Mouse (Mus musculus): ENCODE data around the gene Olfr187. TPM values are rescaled to one million over a fixed set of nuclear protein-coding genes. Genes with fewer than 3 reads are reported as not detected.
"Not testable (repeated sequence)": the region's sequence is repeated elsewhere in the genome, so short reads cannot be mapped to it uniquely, and the experiment has no call there.

Gene Olfr187
- not detected in 2 replicates for polyA plus RNA-seq (2015; fragmentation: Nextera tagmentation; extraction: Ambion mirVana)

DNA sequence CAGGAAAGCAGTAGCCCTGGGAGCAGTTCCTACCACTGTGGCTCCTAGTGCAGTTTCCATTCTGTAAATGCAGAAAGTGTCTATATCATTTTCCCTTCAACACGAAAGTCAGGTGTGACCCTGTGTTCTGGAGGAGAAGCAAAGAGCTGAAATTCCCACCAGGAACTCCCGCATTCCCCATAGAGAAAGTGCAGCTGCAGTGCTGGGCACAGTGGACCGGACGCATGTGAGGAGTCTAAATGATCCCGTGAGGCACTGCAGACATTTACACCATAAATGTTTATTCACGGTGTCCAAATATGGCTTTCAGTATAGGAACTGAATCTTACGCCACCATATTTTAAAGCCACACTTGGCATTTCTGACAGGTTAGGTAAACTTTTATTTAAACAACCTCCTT lies at the start of gene Olfr187:
TSS of gene Olfr187 (minus strand) at position 58 of the 400 bp plus-strand sequence.
- no peak within 1 kb of the TSS for H3K9ac ChIP-seq (replicated peaks; ENCODE audit: low read depth, low read length)
- H3K36me3 ChIP-seq (ENCODE audit: control insufficient read depth, insufficient read depth) = no peaks in the 10 kb centered on the region
- no peak for ATAC-seq
- no peak within 1 kb of the TSS for H3K4me2 ChIP-seq (ENCODE audit: low read length)
- H3K4me1 ChIP-seq (replicated peaks; ENCODE audit: control insufficient read depth, insufficient read depth, low read length) = no peaks in the 10 kb centered on the region
- no peaks in the 10 kb centered on the region for H3K9me3 ChIP-seq (ENCODE audit: control insufficient read depth, low read length)
- WGBS = 91% methylated on average over 7 of the region's 7 CpGs
- no peak within 1 kb of the TSS for H3K4me3 ChIP-seq (replicated peaks; ENCODE audit: low read length)
- no peak within 1 kb of the TSS for H3K27ac ChIP-seq (ENCODE audit: low read length)
- H3K27me3 ChIP-seq (replicated peaks; ENCODE audit: control insufficient read depth, insufficient read depth, low read length) = no peaks in the 10 kb centered on the region

GRCm38 (mm10) chr16:59081113-59081512 lies 41.5 kb upstream of the Olfr187 start:
- H3K36me3 ChIP-seq (ENCODE audit: control insufficient read depth, insufficient read depth); H3K4me2 ChIP-seq (ENCODE audit: low read length); ATAC-seq; H3K4me1 ChIP-seq (replicated peaks; ENCODE audit: control insufficient read depth, insufficient read depth, low read length); H3K4me3 ChIP-seq (replicated peaks; ENCODE audit: low read length); H3K9ac ChIP-seq (replicated peaks; ENCODE audit: low read depth, low read length); H3K27me3 ChIP-seq (replicated peaks; ENCODE audit: control insufficient read depth, insufficient read depth, low read length); H3K9me3 ChIP-seq (ENCODE audit: control insufficient read depth, low read length); H3K27ac ChIP-seq (ENCODE audit: low read length): not testable (repeated sequence)
- 90% methylated on average over 2 of the region's 2 CpGs for WGBS

DNA sequence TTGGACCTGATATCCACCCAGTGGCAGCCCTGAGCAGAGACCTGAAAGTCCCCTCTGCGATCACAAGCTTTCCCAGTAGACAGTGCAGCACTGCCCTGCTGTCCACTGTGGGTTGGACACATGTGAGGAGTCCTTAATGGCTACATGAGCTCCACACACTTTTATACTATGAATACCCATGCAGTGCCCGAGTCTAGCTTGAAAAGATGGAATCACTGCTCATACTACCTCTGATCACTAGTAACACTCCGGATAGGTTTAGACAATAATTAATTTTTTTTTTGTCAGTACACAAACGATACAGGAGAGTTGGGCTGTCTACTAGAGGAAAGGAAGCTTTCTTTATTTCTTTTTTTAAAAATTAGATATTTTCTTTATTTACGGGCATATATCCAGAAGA lies 38.3 kb upstream of the Olfr187 start, which contains the start of gene Olfr190:
TSS of gene Olfr190 (minus strand) at position 101 of the 400 bp plus-strand sequence.
- Histone ChIP-seq H3K36me3 (ENCODE audit: control insufficient read depth, insufficient read depth) (no peaks in the 10 kb centered on the region), H3K4me3 (replicated peaks; ENCODE audit: low read length) (no peak within 1 kb of the TSS), H3K9me3 (ENCODE audit: control insufficient read depth, low read length) (no peaks in the 10 kb centered on the region), H3K27me3 (replicated peaks; ENCODE audit: control insufficient read depth, insufficient read depth, low read length) (no peaks in the 10 kb centered on the region), H3K27ac (ENCODE audit: low read length) (no peak within 1 kb of the TSS), H3K4me1 (replicated peaks; ENCODE audit: control insufficient read depth, insufficient read depth, low read length) (no peaks in the 10 kb centered on the region), H3K4me2 (ENCODE audit: low read length) (no peak within 1 kb of the TSS), H3K9ac (replicated peaks; ENCODE audit: low read depth, low read length) (no peak within 1 kb of the TSS)
- no peak for ATAC-seq
- 88% methylated on average over 5 of the region's 5 CpGs for WGBS

GRCm38 (mm10) chr16:59073520-59073919 lies 34.0 kb upstream of the Olfr187 start:
- Histone ChIP-seq H3K9me3 (ENCODE audit: control insufficient read depth, low read length) (no peaks in the 10 kb centered on the region), H3K36me3 (ENCODE audit: control insufficient read depth, insufficient read depth) (no peaks in the 10 kb centered on the region), H3K4me1 (replicated peaks; ENCODE audit: control insufficient read depth, insufficient read depth, low read length) (no peaks in the 10 kb centered on the region), H3K4me3 (replicated peaks; ENCODE audit: low read length) (no peak overlapping the region), H3K27me3 (replicated peaks; ENCODE audit: control insufficient read depth, insufficient read depth, low read length) (no peaks in the 10 kb centered on the region), H3K27ac (ENCODE audit: low read length) (no peak overlapping the region), H3K9ac (replicated peaks; ENCODE audit: low read depth, low read length) (no peak overlapping the region), H3K4me2 (ENCODE audit: low read length) (no peak overlapping the region)
- WGBS = 88% methylated on average over 1 of the region's 1 CpGs
- ATAC-seq = no peak

- Histone ChIP-seq H3K27me3 (replicated peaks; ENCODE audit: control insufficient read depth, insufficient read depth, low read length) (no peaks in the 10 kb centered on the region), H3K36me3 (ENCODE audit: control insufficient read depth, insufficient read depth) (no peaks in the 10 kb centered on the region), H3K27ac (ENCODE audit: low read length) (no peak overlapping the region), H3K9me3 (ENCODE audit: control insufficient read depth, low read length) (no peaks in the 10 kb centered on the region), H3K4me1 (replicated peaks; ENCODE audit: control insufficient read depth, insufficient read depth, low read length) (no peaks in the 10 kb centered on the region), H3K9ac (replicated peaks; ENCODE audit: low read depth, low read length) (no peak overlapping the region), H3K4me2 (ENCODE audit: low read length) (no peak overlapping the region), H3K4me3 (replicated peaks; ENCODE audit: low read length) (no peak overlapping the region)
- ATAC-seq = no peak
Measured at GRCm38 (mm10) chr16:59071755-59072154, 32.2 kb upstream of the Olfr187 start.

DNA sequence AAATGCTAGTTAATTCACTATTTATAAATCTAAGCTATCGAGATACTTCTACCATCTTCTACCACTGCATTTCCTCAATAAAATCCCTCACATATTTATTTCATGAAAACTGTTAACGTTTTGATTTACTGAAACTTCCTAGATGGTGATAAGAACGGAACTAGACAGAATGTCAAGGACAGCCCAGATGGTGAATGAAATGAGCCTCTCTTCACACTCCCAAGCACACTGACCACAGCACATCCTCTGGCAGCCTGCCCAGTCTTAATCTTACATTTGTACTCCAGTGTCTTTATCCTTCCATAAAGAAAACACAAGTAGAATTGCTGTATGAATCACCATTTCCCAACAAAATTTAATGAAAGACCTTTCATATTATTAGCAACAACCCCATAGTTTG lies 22.8 kb upstream of the Olfr187 start:
- not testable (repeated sequence) for H3K27me3 ChIP-seq (replicated peaks; ENCODE audit: control insufficient read depth, insufficient read depth, low read length); ATAC-seq; H3K36me3 ChIP-seq (ENCODE audit: control insufficient read depth, insufficient read depth); H3K27ac ChIP-seq (ENCODE audit: low read length); H3K9ac ChIP-seq (replicated peaks; ENCODE audit: low read depth, low read length); H3K4me3 ChIP-seq (replicated peaks; ENCODE audit: low read length); H3K4me1 ChIP-seq (replicated peaks; ENCODE audit: control insufficient read depth, insufficient read depth, low read length); H3K9me3 ChIP-seq (ENCODE audit: control insufficient read depth, low read length); H3K4me2 ChIP-seq (ENCODE audit: low read length)
- WGBS = 83% methylated on average over 3 of the region's 3 CpGs

DNA sequence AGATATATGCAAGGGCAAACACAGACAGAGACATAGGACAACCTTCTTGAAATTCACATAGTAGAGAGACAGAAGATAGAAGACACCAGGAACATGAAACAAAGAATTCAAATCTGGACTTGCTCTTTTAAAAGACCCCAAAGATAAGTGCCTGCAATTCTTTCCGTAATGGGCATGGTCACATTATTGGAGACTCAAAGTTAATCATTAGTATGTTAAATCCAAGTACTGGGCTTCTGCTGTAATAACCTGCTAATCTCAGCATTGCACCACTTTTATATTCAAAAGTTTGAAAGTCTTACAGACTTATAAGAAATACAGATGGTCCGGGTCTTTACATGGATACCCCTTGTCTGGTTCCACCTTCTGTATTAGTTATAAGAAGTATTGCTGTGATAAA lies 9.7 kb upstream of the Olfr187 start:
- not testable (repeated sequence) for H3K27ac ChIP-seq (ENCODE audit: low read length); H3K9me3 ChIP-seq (ENCODE audit: control insufficient read depth, low read length); H3K4me2 ChIP-seq (ENCODE audit: low read length); H3K9ac ChIP-seq (replicated peaks; ENCODE audit: low read depth, low read length); H3K4me1 ChIP-seq (replicated peaks; ENCODE audit: control insufficient read depth, insufficient read depth, low read length); ATAC-seq; H3K4me3 ChIP-seq (replicated peaks; ENCODE audit: low read length); H3K36me3 ChIP-seq (ENCODE audit: control insufficient read depth, insufficient read depth); H3K27me3 ChIP-seq (replicated peaks; ENCODE audit: control insufficient read depth, insufficient read depth, low read length)
- 97% methylated on average over 2 of the region's 2 CpGs for WGBS

DNA sequence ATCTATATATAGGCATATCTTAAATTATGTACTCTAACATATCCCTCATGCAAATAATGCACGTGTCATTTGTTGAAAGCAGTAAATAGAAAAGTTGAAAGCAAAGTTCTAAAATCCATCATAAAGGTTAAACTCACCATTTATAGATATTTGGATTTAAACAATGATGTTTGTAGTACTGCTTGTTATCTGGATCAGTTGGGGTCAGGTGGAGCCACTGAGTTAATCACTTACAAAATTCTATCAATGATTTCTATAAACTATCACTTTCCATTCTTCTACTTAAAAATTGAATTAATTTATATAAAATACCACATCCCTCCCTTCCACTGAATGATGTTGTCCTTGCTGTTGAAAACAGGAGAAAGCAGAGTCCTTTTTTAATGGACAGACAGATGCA lies 9.3 kb upstream of the Olfr187 start:
- Histone ChIP-seq H3K4me3 (replicated peaks; ENCODE audit: low read length) (no peak overlapping the region), H3K4me2 (ENCODE audit: low read length) (no peak overlapping the region), H3K36me3 (ENCODE audit: control insufficient read depth, insufficient read depth) (no peaks in the 10 kb centered on the region), H3K27ac (ENCODE audit: low read length) (no peak overlapping the region), H3K27me3 (replicated peaks; ENCODE audit: control insufficient read depth, insufficient read depth, low read length) (no peaks in the 10 kb centered on the region), H3K9ac (replicated peaks; ENCODE audit: low read depth, low read length) (no peak overlapping the region), H3K4me1 (replicated peaks; ENCODE audit: control insufficient read depth, insufficient read depth, low read length) (no peaks in the 10 kb centered on the region), H3K9me3 (ENCODE audit: control insufficient read depth, low read length) (no peaks in the 10 kb centered on the region)
- ATAC-seq = no peak
- WGBS = 94% methylated on average over 1 of the region's 1 CpGs

DNA sequence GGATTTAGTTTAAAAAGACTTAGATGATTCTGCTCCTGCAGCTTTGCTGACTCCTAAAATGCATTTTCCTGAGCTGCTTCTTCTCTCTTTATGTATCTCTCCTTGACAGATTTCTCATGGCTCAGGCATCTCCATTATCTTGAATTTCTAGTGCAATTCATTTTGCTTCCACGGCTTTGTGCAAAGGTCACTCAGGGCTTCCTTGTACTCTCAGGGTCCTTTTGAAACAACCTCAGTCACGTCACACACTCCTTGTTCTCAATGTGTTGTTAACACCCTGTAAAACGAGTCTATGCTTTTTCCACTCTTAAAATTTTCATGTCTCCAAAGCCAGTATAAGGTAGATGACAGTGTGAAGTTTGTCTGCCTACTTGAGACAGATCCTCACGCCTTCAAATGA lies 8.0 kb upstream of the Olfr187 start:
- Histone ChIP-seq H3K4me1 (replicated peaks; ENCODE audit: control insufficient read depth, insufficient read depth, low read length) (no peaks in the 10 kb centered on the region), H3K4me3 (replicated peaks; ENCODE audit: low read length) (no peak overlapping the region), H3K36me3 (ENCODE audit: control insufficient read depth, insufficient read depth) (no peaks in the 10 kb centered on the region), H3K9me3 (ENCODE audit: control insufficient read depth, low read length) (no peaks in the 10 kb centered on the region), H3K27ac (ENCODE audit: low read length) (no peak overlapping the region), H3K9ac (replicated peaks; ENCODE audit: low read depth, low read length) (no peak overlapping the region), H3K27me3 (replicated peaks; ENCODE audit: control insufficient read depth, insufficient read depth, low read length) (no peaks in the 10 kb centered on the region), H3K4me2 (ENCODE audit: low read length) (no peak overlapping the region)
- ATAC-seq = no peak
- WGBS = 76% methylated on average over 4 of the region's 4 CpGs

- Histone ChIP-seq H3K9ac (replicated peaks; ENCODE audit: low read depth, low read length) (no peak overlapping the region), H3K27me3 (replicated peaks; ENCODE audit: control insufficient read depth, insufficient read depth, low read length) (no peaks in the 10 kb centered on the region), H3K36me3 (ENCODE audit: control insufficient read depth, insufficient read depth) (no peaks in the 10 kb centered on the region), H3K9me3 (ENCODE audit: control insufficient read depth, low read length) (no peaks in the 10 kb centered on the region), H3K27ac (ENCODE audit: low read length) (no peak overlapping the region), H3K4me2 (ENCODE audit: low read length) (no peak overlapping the region), H3K4me1 (replicated peaks; ENCODE audit: control insufficient read depth, insufficient read depth, low read length) (no peaks in the 10 kb centered on the region), H3K4me3 (replicated peaks; ENCODE audit: low read length) (no peak overlapping the region)
- ATAC-seq = no peak
- WGBS = 83% methylated on average over 3 of the region's 3 CpGs
Measured at GRCm38 (mm10) chr16:59045835-59046234, 6.3 kb upstream of the Olfr187 start.

Data from forebrain, embryonic 16.5 days (tissue).